Mouse (Mus musculus): ENCODE data around the gene Rundc3a.

GRCm38 (mm10) chr11:102344458-102344857, 48.7 kb upstream of the Rundc3a start:
- TF ChIP-seq CTCF (IDR thresholded peaks at IDR 0.05; ENCODE audit: borderline replicate concordance, insufficient read depth, low read depth, low read length) (no peak), POLR2A (IDR thresholded peaks at IDR 0.05; ENCODE audit: borderline replicate concordance, insufficient read depth, low read length) (no peak)
